Mouse (Mus musculus) cerebellum, postnatal 14 days (tissue): ENCODE measurements around the gene Selplg.
"Not testable (repeated sequence)": the region's sequence is repeated elsewhere in the genome, so short reads cannot be mapped to it uniquely, and the experiment has no call there.

Source experiments
- DNase-seq, 2 experiments: peaks; one replicate each; pipeline ENCODE4 v3.0.0; 2021; ENCODE audit warnings: mixed read lengths in 2 of 2

Gene Selplg

DNA sequence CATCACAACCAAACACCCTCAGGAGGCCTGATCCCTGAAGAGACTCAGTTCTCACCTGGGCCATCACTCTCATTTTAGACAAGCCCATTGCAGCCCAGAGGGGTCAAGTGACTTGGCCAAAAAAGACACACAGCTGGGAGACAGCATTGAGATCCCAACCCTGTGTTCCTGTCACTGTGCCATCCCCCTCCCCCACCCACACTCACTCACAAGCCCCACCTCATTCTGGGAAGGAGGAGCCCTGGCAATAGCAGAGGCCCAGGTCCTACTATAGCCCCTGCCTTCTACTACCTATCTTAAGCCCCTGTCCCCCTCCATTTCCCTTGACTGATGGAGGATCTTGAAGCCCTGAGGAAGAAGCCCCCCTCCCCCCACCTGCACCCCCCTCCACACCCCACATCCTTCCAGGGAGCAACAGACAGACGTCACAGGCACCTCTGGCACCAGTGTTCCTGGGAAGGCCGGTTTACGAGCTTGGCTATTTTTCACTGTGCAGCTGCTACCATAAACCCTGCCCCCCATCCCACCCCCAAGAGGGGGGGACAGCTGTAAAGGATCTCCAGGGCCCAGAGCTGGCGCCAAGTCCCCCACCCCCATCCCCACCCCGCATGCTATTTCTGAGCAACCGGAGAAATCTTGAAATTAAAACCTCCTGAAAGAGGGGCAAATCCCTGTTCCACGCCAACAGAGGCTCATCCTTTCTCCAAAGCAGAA lies 43.2 kb downstream of the Selplg start:
- no peak for DNase-seq

DNA sequence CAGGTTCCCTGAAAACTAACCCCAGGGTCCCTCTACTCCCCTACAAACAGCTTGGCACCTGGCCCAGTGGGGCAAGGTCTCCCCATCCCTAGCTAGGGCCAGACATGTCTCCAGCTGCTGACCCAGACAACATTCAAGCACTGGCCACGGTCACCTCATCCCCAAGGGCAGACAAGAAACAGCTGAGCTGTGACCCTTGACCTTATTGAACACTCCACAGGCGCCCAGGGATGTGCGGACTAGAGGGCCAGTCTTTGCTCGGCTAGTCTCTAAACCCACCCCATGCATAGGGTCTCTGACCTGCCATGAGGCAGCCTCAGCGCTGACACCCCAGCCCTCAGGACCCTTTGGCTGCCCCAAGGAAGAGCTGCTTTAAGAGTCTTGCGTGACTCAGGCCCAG lies 43.8 kb downstream of the Selplg start:
- no peak for DNase-seq

DNA sequence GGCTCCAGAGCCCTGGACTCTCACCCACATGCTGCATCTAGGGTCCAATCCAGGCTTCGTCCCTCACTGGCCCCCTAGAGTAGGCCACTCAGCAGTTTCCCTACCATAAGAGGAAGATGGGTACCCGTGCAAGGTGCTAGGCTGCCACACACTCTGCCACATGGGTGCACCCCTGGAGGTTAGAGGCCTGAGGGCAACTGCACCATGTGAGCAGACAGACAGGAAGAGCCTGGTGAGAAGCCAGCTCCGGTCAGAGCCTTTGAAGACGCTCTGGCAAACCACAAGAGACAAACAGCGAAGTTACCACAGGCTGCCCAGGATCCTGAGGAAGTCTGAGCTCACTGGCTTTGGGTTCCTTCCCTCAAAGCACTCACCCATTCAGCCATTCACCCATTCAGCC lies 45.5 kb downstream of the Selplg start:
- DNase-seq: no peak

DNA sequence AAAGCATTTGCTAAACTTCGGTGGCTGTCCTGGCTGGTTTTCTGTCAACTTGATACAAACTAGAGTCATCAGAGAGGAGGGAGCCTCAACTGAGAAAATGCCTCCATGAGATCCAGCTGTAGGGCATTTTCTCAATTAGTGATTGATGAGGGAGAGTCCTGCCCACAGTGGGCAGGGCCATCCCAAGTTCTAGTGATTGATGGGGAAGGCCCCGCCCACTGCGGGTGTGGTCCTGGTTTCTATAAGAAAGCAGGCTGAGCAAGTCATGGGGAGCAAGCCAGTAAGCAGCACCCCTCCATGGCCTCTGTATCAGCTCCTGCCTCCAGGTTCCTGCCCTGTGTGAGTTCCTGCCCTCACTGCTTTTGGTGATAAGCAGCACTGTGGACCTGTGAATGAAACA lies 48.3 kb downstream of the Selplg start:
- DNase-seq: not testable (repeated sequence)

DNA sequence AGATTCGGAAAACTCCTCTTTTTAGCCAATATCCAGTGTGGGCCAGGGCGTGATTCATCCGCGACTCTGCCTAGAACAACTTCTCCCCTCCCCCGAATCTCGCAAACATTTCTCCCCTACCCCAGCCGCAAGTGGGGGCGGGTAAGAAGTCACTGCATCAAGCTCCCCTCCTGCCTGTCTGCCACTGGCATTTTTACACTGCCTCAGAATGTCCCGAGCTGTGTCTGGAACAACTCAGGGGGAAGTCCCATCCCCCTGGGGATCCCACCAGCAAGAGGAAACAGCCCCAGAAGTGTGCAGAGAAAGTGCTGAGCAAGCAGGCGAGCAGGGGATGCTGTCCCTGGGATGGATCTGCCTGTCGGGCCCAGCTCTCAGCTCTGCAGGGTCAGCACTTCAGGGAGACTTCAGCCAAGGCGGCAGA lies 48.9 kb downstream of the Selplg start:
- no peak for DNase-seq

DNA sequence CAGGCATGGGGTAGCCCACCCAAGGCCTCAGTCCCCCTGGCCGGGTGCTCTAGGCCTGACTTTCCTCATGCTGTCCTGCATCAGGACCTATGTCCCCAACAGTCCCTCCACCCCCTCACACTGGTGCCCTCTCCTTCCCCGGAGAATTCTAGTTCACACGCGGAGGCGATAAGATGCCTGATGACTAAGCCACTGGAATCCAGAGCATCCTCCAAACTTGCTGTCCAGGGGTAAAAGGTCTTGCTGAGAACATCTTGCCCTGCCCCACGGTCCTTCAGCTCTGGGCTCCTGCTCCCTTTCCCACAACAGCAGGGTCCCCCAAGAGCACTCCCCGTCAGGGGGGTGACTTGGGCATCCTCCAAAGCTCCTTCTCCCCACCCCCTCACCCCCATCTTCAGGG lies 49.8 kb downstream of the Selplg start:
- no peak for DNase-seq

DNA sequence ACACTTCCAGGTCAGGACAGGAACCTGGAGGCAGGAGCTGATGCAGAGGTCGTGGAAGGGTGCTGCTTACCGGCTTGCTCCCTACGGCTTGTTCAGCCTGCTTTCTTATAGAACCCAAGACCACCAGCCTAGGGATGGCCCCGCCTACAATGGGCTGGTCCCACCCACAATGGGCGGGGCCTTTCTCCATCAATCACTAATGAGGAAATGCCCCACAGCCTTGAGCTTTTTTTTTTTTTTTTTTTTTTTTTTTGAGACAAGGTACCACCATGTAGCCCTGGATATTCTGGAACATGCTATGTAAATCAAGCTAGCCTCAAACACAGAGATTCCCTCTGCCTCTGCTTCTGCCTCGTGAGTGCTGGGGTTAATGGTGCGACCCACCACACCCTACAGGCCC lies 50.6 kb downstream of the Selplg start:
- DNase-seq: no peak

DNA sequence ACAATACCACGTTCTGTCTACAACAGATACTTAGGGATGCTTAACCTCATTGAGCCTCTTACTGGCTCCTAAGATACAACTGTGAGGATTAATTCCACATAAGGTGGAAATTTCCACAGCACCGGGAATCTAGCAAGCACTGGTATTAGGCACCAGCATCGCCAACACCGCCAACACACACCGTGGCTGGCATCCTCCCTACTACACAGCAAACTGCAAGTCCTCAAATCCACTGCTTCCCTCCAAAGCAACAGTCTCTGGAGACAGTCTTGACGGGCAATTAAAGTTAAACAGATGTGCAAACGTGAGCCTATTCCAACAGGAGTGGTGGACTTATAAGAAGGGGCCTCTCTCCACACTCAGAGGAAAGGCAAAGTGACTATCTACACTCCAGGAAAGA lies 51.2 kb downstream of the Selplg start:
- DNase-seq: no peak

DNA sequence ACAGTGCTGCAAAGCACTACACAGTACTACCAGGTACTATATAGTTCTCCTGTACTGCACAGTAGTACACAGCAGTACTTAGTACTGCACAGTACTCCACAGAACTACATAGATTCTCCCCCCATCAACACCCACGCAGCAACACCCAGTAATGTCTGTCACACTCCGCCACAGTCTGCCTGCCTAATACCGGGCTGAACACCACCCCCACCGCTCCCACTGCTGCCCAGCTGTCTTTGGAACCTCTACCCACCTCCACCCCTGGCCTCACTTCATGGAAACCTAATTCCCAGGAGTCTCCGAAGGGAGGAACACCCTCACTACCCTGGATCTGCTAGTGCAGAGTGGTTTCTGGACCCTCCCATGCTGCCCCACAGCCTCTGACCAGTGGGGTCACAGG lies 51.7 kb downstream of the Selplg start:
- DNase-seq: no peak

DNA sequence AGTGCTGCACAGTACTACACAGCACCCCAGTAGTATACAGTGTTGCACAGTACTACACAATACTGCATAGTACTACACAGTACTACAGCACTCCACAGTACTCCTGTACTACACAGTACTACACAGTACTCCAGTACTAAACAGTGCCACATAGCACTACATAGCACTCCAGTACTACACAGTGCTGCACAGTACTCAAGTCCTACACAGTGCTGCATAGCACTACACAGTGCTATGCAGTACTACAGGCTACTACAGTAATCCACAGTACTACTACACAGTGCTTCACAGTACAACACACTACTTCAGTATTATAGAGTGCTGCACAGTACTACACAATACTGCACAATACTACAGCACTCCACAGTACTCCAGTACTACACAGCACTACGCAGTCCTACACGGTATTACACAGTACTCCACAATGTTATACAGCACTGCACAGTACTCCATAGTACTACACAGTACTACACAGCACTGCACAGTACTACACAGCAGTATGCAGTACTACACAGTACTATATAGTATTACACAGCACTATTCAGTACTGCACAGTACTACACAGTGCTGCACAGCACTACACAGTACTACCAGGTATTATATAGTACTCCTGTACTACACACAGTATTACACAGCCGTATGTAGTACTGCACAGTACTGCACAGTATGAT lies 52.2 kb downstream of the Selplg start:
- no peak for DNase-seq

DNA sequence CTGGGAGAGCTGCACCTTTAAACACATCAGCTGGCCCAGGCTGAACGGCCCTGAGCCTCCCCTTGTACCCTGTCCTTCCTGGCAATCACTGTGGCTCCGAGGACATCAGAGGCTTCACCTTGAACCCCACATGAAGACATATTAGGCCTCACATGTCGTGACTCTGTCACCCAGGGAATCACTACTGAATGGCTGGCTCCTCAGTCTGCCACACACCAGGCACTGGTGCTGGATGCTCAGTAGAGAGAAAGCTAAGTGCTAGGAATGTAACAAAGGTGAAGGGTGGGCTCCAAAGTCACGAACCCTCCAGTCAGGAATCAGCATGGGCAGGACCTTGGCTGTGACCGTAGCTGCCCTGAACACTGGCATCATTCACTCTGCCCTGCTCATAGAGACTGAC lies 52.9 kb downstream of the Selplg start:
- DNase-seq: no peak

DNA sequence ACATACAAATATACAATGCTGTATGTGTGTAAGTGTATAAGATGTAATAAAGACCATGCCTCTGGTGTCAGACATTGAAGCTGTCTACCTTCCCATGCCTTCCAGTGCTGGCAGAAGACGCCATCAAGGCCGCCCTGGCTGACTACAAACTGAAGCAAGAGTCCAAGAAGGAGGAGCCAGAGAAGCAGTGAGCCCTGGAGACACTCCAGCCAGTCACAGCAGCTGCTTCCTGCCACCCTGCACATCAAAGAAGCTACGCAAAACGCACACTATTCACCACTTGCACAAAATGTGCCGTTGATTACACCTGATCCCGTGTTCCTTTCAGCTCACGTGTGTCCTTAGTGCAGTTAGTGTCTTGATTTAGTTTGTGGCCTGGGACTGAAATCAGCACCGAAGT lies 54.7 kb downstream of the Selplg start:
- not testable (repeated sequence) for DNase-seq

DNA sequence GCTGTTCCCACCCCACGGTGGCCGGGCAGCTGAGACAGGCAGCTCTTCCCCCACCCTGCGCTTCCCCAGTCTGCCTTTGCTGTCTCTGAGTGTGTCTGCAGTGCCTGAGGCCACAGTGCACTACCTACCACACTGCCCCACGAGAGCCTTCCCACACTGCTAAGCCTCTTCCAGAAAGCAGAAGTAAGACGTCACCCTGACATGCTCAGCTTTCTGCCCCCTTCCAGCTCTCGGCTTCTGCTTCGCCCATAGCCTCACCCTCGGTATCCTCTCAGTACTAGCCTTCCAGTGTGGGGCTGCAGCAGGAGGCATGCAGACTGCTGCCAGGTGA lies 55.6 kb downstream of the Selplg start:
- no peak for DNase-seq

DNA sequence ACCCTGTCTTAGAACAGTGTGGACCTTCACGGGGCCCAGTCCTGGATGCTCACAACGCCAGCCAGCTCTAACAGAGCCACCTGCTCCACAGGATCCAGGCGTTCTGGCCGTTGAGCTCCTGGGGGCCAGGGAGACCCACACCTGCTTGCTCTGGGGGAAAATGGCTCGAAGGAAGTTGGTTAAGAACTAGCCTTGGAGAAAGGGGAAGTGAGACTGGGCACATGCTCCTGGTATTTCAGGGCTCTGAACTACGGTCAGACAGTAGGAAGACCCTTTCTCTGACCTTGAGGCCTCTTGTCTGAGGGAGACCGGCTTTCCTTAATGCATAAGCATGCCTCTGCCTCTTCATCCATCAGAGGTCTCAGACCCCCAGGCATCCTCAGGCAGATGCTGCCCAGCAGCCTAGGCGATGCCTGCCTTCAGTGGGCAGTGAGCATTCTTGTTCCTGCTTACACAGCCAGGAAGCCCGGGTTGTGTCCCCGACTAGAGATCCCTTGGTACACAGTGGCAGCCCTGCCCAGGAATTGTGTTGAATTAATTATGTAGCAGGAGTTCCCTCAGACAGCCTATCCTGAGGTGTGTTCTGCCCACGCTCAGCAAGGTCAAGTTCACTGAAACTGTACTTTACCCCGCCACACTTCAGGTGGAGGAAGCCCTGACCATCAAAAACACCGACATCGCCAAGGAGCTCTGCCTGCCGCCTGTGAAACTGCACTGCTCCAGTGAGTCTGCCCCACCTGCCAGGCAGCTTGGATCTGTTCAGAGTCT lies 56.1 kb downstream of the Selplg start:
- DNase-seq: no peak

DNA sequence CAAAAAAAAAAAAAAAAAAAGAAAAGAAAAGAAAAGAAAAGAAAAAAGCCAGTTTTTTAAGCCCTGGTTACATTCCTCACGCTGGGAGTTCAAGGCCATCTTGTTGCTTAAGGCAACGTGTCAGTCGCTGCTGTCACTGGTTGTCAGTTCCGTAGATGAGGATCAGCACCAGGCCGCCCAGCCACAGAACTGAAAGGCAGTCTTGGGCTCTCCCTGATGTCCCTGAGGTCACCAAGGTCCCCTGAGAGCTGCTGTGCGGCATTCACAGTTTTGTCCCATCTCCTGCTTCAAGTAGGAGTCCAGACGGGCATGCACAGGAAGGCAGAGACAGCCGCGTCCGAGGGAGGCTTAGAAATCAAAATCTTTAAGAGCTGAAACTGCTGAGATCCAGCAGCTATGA lies 56.9 kb downstream of the Selplg start:
- no peak for DNase-seq

DNA sequence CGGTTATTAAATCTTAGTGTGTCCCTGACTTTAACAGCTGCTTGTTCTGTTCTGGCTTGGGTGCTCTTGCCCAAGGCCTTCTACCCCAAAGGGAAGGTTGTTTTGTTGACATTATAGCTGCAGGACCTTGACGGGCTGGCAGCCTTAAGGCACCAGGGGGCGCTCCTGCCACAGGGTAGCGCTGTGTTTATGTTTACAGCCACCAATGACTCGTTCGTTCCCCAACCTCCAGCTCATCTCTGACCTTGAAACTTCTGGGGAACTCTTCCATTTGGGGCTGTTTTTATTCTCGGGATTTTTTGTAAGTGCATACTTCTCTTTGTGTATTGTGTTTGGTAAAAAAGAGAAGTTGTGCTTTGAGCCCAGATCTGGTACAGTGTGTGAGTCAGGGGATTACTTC lies 58.8 kb downstream of the Selplg start:
- peak; percentile 89 to 94 for DNase-seq

DNA sequence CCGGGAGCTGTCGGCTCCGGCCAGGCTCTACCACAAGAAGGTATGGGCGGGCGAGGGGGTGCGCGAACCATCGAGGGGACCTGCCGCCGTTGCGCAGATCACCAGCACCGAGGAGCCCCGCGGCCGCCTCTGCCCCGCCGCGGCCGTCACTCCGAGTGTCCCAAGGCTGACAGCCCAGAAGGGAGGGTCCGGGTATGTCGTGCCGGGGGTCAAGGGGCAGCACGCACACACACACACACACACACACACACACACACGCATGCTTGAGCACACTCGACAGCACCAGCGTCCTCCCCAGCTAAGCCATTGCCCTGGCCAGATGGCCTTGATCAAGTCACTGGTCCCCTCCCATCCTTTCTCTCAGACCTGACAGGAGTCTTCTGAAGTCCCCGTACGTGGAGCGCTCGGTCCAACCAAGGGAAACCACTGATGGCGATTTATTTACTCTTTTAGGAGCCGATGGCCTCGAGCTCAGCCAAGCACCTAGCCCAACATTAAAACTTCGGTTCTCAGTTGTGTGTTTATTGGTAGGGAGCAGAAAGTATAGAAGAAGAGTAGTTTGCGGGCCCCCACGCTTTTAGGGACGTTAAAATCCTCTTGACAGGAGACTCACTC lies 59.4 kb downstream of the Selplg start:
- no peak for DNase-seq

DNA sequence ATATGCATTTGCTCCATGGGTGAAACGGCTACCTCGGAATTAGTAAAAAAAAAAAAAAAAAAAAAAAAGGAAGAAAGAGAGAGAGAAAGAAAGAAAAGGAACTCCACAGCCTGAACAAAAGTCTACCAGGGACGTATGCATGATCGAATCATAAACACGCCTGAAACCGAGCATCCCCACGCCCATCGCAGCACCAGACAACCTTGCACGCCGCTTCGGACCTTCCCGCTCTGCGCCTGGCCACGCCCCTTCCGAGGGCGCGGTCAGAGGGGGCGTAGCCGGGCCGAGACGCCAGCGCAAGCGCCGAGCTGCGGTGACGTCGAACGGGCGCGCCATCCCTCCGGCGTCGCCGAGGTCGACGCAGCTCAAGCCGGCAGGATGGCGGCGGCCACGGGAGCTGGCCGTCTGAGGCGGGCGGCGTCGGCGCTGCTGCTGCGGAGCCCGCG lies 60.0 kb downstream of the Selplg start, which contains the start of the genes Sart3 and Iscu:
Gene Sart3, minus strand, starts transcription at position 61 of the 446 bp plus-strand sequence.
Gene Iscu, plus strand, starts transcription at position 299 of the 446 bp plus-strand sequence.
- DNase-seq: peak; percentile 95 to 98

DNA sequence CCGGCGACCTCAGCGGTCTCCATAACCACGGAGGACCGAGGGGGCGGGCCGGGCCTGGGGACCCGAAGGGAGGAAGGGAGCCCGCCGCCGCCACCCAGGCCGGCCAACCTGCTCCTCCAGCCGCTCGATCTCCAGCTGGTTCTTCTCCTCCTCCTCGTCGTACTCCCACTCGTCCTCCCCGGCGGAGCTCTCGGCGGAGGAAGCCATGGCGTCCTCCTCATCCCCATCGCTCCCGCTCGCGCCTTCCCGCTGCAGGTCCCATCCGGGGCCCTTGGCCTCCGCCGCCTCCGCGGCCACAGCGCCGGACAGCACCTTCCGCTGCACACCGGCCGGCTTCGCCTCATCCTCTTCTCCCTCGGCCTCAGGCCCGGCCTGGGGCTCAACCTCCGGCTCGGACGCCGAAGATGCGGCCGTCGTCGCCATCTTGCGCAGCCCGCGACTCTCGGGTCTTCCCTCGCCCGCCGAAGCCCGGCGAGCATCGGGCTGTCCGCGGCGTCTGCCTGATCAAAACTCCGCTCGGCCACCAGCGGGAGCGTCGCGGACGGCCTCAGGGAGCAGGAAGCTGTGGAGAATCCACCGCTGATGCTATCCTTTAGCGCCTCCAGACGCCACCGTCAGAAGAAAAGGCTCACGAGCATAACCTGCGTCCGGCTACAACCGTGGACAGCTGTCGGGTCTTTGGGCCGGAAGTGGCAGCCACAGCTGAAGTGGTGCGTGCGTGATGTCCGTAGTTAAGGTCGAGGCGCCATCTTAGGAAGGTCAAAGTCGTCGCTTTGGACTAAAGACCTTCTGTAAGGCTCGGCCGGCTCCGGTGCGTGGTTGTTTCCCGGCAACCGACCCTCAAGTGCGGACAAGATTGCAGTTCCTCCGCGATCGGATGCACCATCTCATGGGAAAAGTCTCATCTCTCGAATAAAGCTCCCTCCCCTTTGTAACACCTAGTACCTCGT lies 61.0 kb downstream of the Selplg start:
- DNase-seq: peak; percentile 87 to 89

DNA sequence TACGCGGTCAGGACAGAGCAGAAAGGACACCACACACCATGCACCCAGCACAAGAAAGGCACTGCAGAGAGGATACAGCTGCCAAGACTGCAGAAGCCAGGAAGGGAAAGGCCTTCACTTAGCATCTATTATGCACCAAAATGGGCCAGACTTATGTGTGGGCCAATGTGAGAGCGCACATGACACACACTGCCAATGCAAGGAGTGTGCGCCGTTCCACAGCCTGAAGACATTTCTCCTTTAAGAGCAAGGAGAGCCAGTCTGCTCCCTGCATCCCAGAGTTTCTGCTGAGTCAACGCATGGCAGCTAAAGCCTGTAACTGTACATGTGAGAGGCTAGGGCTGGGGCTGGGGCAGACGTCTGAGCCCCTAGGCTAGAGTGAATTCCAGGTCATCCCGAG lies 63.6 kb downstream of the Selplg start:
- no peak for DNase-seq
